17 mouse cellular contexts compared by ENCODE assay signal in the genomic region with DNA sequence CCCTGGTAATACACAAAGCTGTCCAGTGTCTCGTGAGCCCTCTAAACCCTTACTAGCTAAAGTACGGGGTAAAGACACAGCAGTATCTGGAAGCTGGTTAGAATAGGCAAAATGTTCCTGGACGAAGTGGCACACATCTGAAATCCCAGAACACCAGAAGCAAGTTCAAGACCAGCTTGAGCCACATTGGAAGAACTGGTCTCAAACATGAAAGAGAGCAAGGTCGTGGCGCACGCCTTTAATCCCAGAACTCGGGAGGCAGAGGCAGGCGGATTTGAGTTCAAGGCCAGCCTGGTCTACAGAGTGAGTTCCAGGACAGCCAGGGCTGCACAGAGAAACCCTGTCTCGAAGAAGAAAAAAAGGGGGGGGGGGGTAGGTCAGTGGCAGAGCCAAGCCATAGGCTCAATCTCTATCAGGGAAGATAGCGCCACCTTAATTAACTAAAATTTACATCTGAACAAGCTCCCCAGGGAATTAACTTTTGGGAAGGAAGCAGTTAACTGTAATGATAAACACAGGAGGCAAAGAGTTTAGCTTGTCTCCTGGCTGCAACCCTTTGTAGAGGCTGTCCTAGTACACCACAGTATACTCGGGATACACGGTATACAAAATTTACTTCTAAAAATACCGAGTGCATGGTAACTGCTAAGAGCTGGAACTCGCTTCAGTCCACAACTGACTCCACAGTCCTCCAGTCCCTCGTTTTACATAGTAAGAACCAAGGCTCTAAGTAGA. TPM values are rescaled to one million over a fixed set of nuclear protein-coding genes. Genes with fewer than 3 reads are reported as not detected.
DNase-seq lines count a peak whose midpoint lies in the region; ATAC-seq and TF ChIP-seq lines count a peak whose summit lies in the region.
"Had no signal": no experiment of that assay in that cellular context is flagged by ENCODE, and none has a peak within 500 bp of the region (broad histone marks: within the 10 kb centered on the region; RNA-seq: fewer than 3 reads in every experiment).

No protein-coding gene starts in this region.

- no peak for TF ChIP-seq CTCF in lung, postnatal 0 days (IDR thresholded peaks at IDR 0.05)
- no peak for TF ChIP-seq CTCF in intestine, postnatal 0 days (IDR thresholded peaks at IDR 0.05; ENCODE audit: low read depth)

- H3K4me3 ChIP-seq in heart, embryonic 12.5 days: no peak overlapping the region
- H3K4me3 ChIP-seq in lung, postnatal 0 days (ENCODE audit: low read depth, low read length): no peak overlapping the region
- no peak overlapping the region for H3K4me3 ChIP-seq in intestine, postnatal 0 days (ENCODE audit: low read depth, low read length)
- H3K4me3 ChIP-seq in stomach, embryonic 15.5 days (replicated peaks): no peak overlapping the region
- H3K4me3 ChIP-seq: forebrain, embryonic 13.5 days had no signal

- DNase-seq in heart, postnatal 36 days: no peak
- DNase-seq in lung, postnatal 0 days (ENCODE audit: low spot score): no peak
- no peak for DNase-seq in lung, postnatal 25 days (ENCODE audit: low spot score)
- DNase-seq in thymus, postnatal 4 days: no peak
- DNase-seq in cerebellum, adult 9-11 months: no peak
- DNase-seq: cerebellum, adult 8-10 months; gastrocnemius, postnatal 10 days; midbrain, embryonic 14.5 days; thymus, adult 18-20 months had no signal

- peaks cover 56% of the 10 kb centered on the region for H3K4me1 ChIP-seq in heart, embryonic 12.5 days (replicated peaks)
- peaks cover 33% of the 10 kb centered on the region for H3K4me1 ChIP-seq in lung, postnatal 0 days (ENCODE audit: insufficient read depth, low read depth, low read length)
- H3K4me1 ChIP-seq in intestine, postnatal 0 days (replicated peaks; ENCODE audit: control insufficient read depth, insufficient read depth, low read length): peaks cover 41% of the 10 kb centered on the region
- H3K4me1 ChIP-seq in stomach, embryonic 15.5 days: peaks cover 35% of the 10 kb centered on the region

- H3K4me2 ChIP-seq in heart, embryonic 12.5 days: no peak overlapping the region
- no peak overlapping the region for H3K4me2 ChIP-seq in lung, postnatal 0 days (replicated peaks; ENCODE audit: low read depth, low read length)
- H3K4me2 ChIP-seq in intestine, postnatal 0 days (replicated peaks; ENCODE audit: low read depth): peak overlapping the region; percentile 60
- peak overlapping the region; percentile 13; the same call in 1 of the 2 replicates for H3K4me2 ChIP-seq in stomach, embryonic 15.5 days
- H3K4me2 ChIP-seq: forebrain, embryonic 13.5 days had no signal

- no peak for TF ChIP-seq EP300 in lung, postnatal 0 days (IDR thresholded peaks at IDR 0.05)

- H3K27ac ChIP-seq in heart, embryonic 12.5 days (ENCODE audit: poor library complexity, severe bottlenecking): 0 out of 2 replicates have a peak overlapping the region, but pooled peaks have one; percentile 8
- 0 out of 2 replicates have a peak overlapping the region, but pooled peaks have one; percentile 0 for H3K27ac ChIP-seq in lung, postnatal 0 days (ENCODE audit: low read length)
- no peak overlapping the region for H3K27ac ChIP-seq in intestine, postnatal 0 days (ENCODE audit: low read depth, low read length)
- H3K27ac ChIP-seq in stomach, embryonic 15.5 days: peak overlapping the region; percentile 13; the same call in 1 of the 2 replicates
- H3K27ac ChIP-seq: forebrain, embryonic 13.5 days had no signal

- peaks cover 4% of the 10 kb centered on the region for H3K27me3 ChIP-seq in heart, embryonic 12.5 days (replicated peaks)
- no peaks in the 10 kb centered on the region for H3K27me3 ChIP-seq in lung, postnatal 0 days (replicated peaks; ENCODE audit: insufficient read depth, low read length)
- no peaks in the 10 kb centered on the region for H3K27me3 ChIP-seq in intestine, postnatal 0 days (replicated peaks; ENCODE audit: control insufficient read depth, insufficient read depth, low read length)
- H3K27me3 ChIP-seq in stomach, embryonic 15.5 days (replicated peaks): no peaks in the 10 kb centered on the region
- H3K27me3 ChIP-seq: forebrain, embryonic 13.5 days had no signal

- no peak overlapping the region for H3K9ac ChIP-seq in heart, embryonic 12.5 days
- 0 out of 2 replicates have a peak overlapping the region, but pooled peaks have one; percentile 5 for H3K9ac ChIP-seq in lung, postnatal 0 days (replicated peaks; ENCODE audit: low read depth)
- no peak overlapping the region for H3K9ac ChIP-seq in intestine, postnatal 0 days (ENCODE audit: low read depth, low read length)
- H3K9ac ChIP-seq in stomach, embryonic 15.5 days: no peak overlapping the region
- H3K9ac ChIP-seq: forebrain, embryonic 13.5 days had no signal

- ATAC-seq in heart, embryonic 12.5 days (ENCODE audit: insufficient number of reproducible peaks, low FRiP score): no peak
- ATAC-seq in lung, postnatal 0 days: no peak
- no peak for ATAC-seq in intestine, postnatal 0 days
- ATAC-seq in stomach, embryonic 15.5 days (ENCODE audit: insufficient read depth, low FRiP score, low read depth): no peak
- ATAC-seq: forebrain, embryonic 13.5 days; hindbrain, embryonic 16.5 days had no signal

- intact Hi-C loops in heart, postnatal 36 days (cut with DNase I): no loop called here

- WGBS in heart, embryonic 12.5 days: 48% methylated on average over 15 of the region's 15 CpGs
- WGBS in lung, postnatal 0 days: 56% methylated on average over 15 of the region's 15 CpGs
- 54% methylated on average over 15 of the region's 15 CpGs for WGBS in intestine, postnatal 0 days
- WGBS in stomach, embryonic 15.5 days: 54% methylated on average over 15 of the region's 15 CpGs

- no peaks in the 10 kb centered on the region for H3K9me3 ChIP-seq in heart, embryonic 12.5 days (replicated peaks)
- no peaks in the 10 kb centered on the region for H3K9me3 ChIP-seq in lung, postnatal 0 days (ENCODE audit: low read length)
- H3K9me3 ChIP-seq in intestine, postnatal 0 days (ENCODE audit: control insufficient read depth): no peaks in the 10 kb centered on the region
- H3K9me3 ChIP-seq in stomach, embryonic 15.5 days: no peaks in the 10 kb centered on the region
- H3K9me3 ChIP-seq: forebrain, embryonic 13.5 days had no signal

- H3K36me3 ChIP-seq in heart, embryonic 12.5 days: peaks cover 39% of the 10 kb centered on the region
- H3K36me3 ChIP-seq in lung, postnatal 0 days (ENCODE audit: insufficient read depth, low read length): peaks cover 16% of the 10 kb centered on the region
- H3K36me3 ChIP-seq in intestine, postnatal 0 days (ENCODE audit: control insufficient read depth, insufficient read depth): peaks cover 51% of the 10 kb centered on the region
- H3K36me3 ChIP-seq in stomach, embryonic 15.5 days: peaks cover 20% of the 10 kb centered on the region

RNA-seq across cellular contexts. Expression of a gene that starts 13.6 kb away (rescaled TPM):
- 40.1 and 40.6 TPM in 2 replicates for polyA plus RNA-seq in heart, embryonic 12.5 days (2016; fragmentation: Nextera tagmentation; extraction: Ambion mirVana)
- total RNA-seq in heart, postnatal 36 days (2021): 10 to 100 TPM; 20.6 to 20.7 TPM
- polyA plus RNA-seq in lung, postnatal 0 days (2015; fragmentation: Nextera tagmentation; extraction: Ambion mirVana): 217 and 289 TPM in 2 replicates
- polyA plus RNA-seq in intestine, postnatal 0 days (2015; fragmentation: Nextera tagmentation; extraction: Ambion mirVana): 92.0 and 103 TPM in 2 replicates
- 132 and 135 TPM in 2 replicates for polyA plus RNA-seq in stomach, embryonic 15.5 days (2015; fragmentation: Nextera tagmentation; extraction: Ambion mirVana)
- total RNA-seq: MEL had no signal

RNA-seq across cellular contexts. Expression of a gene that starts 25.1 kb away (rescaled TPM):
- polyA plus RNA-seq in heart, embryonic 12.5 days (2016; fragmentation: Nextera tagmentation; extraction: Ambion mirVana): 6.2 and 6.4 TPM in 2 replicates
- total RNA-seq in heart, postnatal 36 days (2021): under 1 TPM; 0.51 to 0.75 TPM
- polyA plus RNA-seq in lung, postnatal 0 days (2015; fragmentation: Nextera tagmentation; extraction: Ambion mirVana): 71.4 and 81.2 TPM in 2 replicates
- polyA plus RNA-seq in intestine, postnatal 0 days (2015; fragmentation: Nextera tagmentation; extraction: Ambion mirVana): 1.9 and 2.4 TPM in 2 replicates
- 12.4 and 14.7 TPM in 2 replicates for polyA plus RNA-seq in stomach, embryonic 15.5 days (2015; fragmentation: Nextera tagmentation; extraction: Ambion mirVana)
- total RNA-seq: MEL had no signal
- polyA plus RNA-seq: midbrain, embryonic 14.5 days had no signal

RNA-seq across cellular contexts. Expression of a gene that starts 26.7 kb away (rescaled TPM):
- 36.4 and 40.3 TPM in 2 replicates for polyA plus RNA-seq in heart, embryonic 12.5 days (2016; fragmentation: Nextera tagmentation; extraction: Ambion mirVana)
- 10 to 100 TPM; 23.0 to 24.6 TPM for total RNA-seq in heart, postnatal 36 days (2021)
- 63.5 and 66.2 TPM in 2 replicates for polyA plus RNA-seq in lung, postnatal 0 days (2015; fragmentation: Nextera tagmentation; extraction: Ambion mirVana)
- 58.7 and 62.3 TPM in 2 replicates for polyA plus RNA-seq in intestine, postnatal 0 days (2015; fragmentation: Nextera tagmentation; extraction: Ambion mirVana)
- 60.6 and 61.8 TPM in 2 replicates for polyA plus RNA-seq in stomach, embryonic 15.5 days (2015; fragmentation: Nextera tagmentation; extraction: Ambion mirVana)

RNA-seq across cellular contexts. Expression of a gene that starts 27.1 kb away (rescaled TPM):
- polyA plus RNA-seq in heart, embryonic 12.5 days (2016; fragmentation: Nextera tagmentation; extraction: Ambion mirVana): 0.19 and 0.28 TPM in 2 replicates
- total RNA-seq in heart, postnatal 36 days (2021): not detected
- polyA plus RNA-seq in lung, postnatal 0 days (2015; fragmentation: Nextera tagmentation; extraction: Ambion mirVana): 29.7 and 42.6 TPM in 2 replicates
- polyA plus RNA-seq in intestine, postnatal 0 days (2015; fragmentation: Nextera tagmentation; extraction: Ambion mirVana): 0.12 and 0.16 TPM in 2 replicates
- polyA plus RNA-seq in stomach, embryonic 15.5 days (2015; fragmentation: Nextera tagmentation; extraction: Ambion mirVana): 49.2 and 72.3 TPM in 2 replicates
- total RNA-seq: MEL had no signal
- polyA plus RNA-seq: forebrain, embryonic 13.5 days; large intestine, adult 2 months; midbrain, embryonic 14.5 days; neural tube, embryonic 11.5 days had no signal

RNA-seq across cellular contexts. Expression of a gene that starts 30.7 kb away (rescaled TPM):
- polyA plus RNA-seq in heart, embryonic 12.5 days (2016; fragmentation: Nextera tagmentation; extraction: Ambion mirVana): 11.8 and 16.9 TPM in 2 replicates
- 1 to 10 TPM; 7.6 to 7.7 TPM for total RNA-seq in heart, postnatal 36 days (2021)
- 23.5 and 32.9 TPM in 2 replicates for polyA plus RNA-seq in lung, postnatal 0 days (2015; fragmentation: Nextera tagmentation; extraction: Ambion mirVana)
- polyA plus RNA-seq in intestine, postnatal 0 days (2015; fragmentation: Nextera tagmentation; extraction: Ambion mirVana): 21.4 and 29.1 TPM in 2 replicates
- polyA plus RNA-seq in stomach, embryonic 15.5 days (2015; fragmentation: Nextera tagmentation; extraction: Ambion mirVana): 17.9 and 18.1 TPM in 2 replicates

Comparison
In these comparisons a context has a peak if more than half of its experiments do, and no peak if none do; other contexts are left out.
1. H3K4me2 ChIP-seq: peak in intestine, postnatal 0 days (single experiment) and stomach, embryonic 15.5 days (single experiment); none in heart, embryonic 12.5 days (single experiment) and lung, postnatal 0 days (single experiment).